Mouse (Mus musculus): ENCODE data around the gene Oas3. TPM values are rescaled to one million over a fixed set of nuclear protein-coding genes. Genes with fewer than 3 reads are reported as not detected.
A peak's percentile ranks its signal among the peaks of the same experiment; 100 is the strongest.

Oas3 gene
- 0.09 and 0.11 TPM in 2 replicates for polyA plus RNA-seq (2014; fragmentation: Nextera tagmentation; extraction: Ambion mirVana)

- 82% methylated on average over 9 of the region's 9 CpGs for WGBS (ENCODE audit: insufficient replicate concordance)
These were observed at the start of gene Oas3 for GRCm38 (mm10) chr5:120777478-120777877. Oas3 (minus strand) TSS chr5:120777661.

GRCm38 (mm10) chr5:120818999-120819398, 41.5 kb upstream of the Oas3 start:
- Histone ChIP-seq H3K9me3 (replicated peaks; ENCODE audit: control insufficient read depth, low read length) (0 out of 2 replicates have a peak, but pooled peaks cover 2% of the 10 kb centered on the region), H3K4me1 (ENCODE audit: control insufficient read depth, insufficient read depth, low read length) (no peaks in the 10 kb centered on the region), H3K36me3 (ENCODE audit: control insufficient read depth, insufficient read depth, low read length) (no peaks in the 10 kb centered on the region), H3K9ac (ENCODE audit: low read depth, low read length) (no peak overlapping the region), H3K4me2 (no peak overlapping the region), H3K27ac (ENCODE audit: low read depth, low read length) (no peak overlapping the region), H3K27me3 (ENCODE audit: control insufficient read depth, insufficient read depth, low read length) (no peaks in the 10 kb centered on the region), H3K4me3 (ENCODE audit: low read depth, low read length) (no peak overlapping the region)
- no peak for ATAC-seq (replicated peaks; ENCODE audit: insufficient number of reproducible peaks, low FRiP score, low TSS enrichment)

More at GRCm38 (mm10) chr5:120777478-120777877, at the start of gene Oas3:
- Histone ChIP-seq H3K9ac (ENCODE audit: low read depth, low read length) (peak within 1 kb of the TSS; percentile 5; the same call in 1 of the 2 replicates), H3K4me3 (ENCODE audit: low read depth, low read length) (no peak within 1 kb of the TSS), H3K27ac (ENCODE audit: low read depth, low read length) (no peak within 1 kb of the TSS), H3K4me1 (ENCODE audit: control insufficient read depth, insufficient read depth, low read length) (peaks cover 10% of the 10 kb centered on the region), H3K4me2 (no peak within 1 kb of the TSS), H3K9me3 (replicated peaks; ENCODE audit: control insufficient read depth, low read length) (no peaks in the 10 kb centered on the region), H3K27me3 (ENCODE audit: control insufficient read depth, insufficient read depth, low read length) (no peaks in the 10 kb centered on the region), H3K36me3 (ENCODE audit: control insufficient read depth, insufficient read depth, low read length) (no peaks in the 10 kb centered on the region)
- no peak for ATAC-seq (replicated peaks; ENCODE audit: insufficient number of reproducible peaks, low FRiP score, low TSS enrichment)

- no peak for ATAC-seq (replicated peaks; ENCODE audit: insufficient number of reproducible peaks, low FRiP score, low TSS enrichment)
- H3K4me2 ChIP-seq: no peak overlapping the region
- 0 out of 2 replicates have a peak, but pooled peaks cover 3% of the 10 kb centered on the region for H3K4me1 ChIP-seq (ENCODE audit: control insufficient read depth, insufficient read depth, low read length)
- no peak overlapping the region for H3K4me3 ChIP-seq (ENCODE audit: low read depth, low read length)
- no peaks in the 10 kb centered on the region for H3K36me3 ChIP-seq (ENCODE audit: control insufficient read depth, insufficient read depth, low read length)
- H3K27me3 ChIP-seq (ENCODE audit: control insufficient read depth, insufficient read depth, low read length): no peaks in the 10 kb centered on the region
- 0 out of 2 replicates have a peak, but pooled peaks cover 2% of the 10 kb centered on the region for H3K9me3 ChIP-seq (replicated peaks; ENCODE audit: control insufficient read depth, low read length)
- WGBS (ENCODE audit: insufficient replicate concordance): 60% methylated on average over 3 of the region's 3 CpGs
- H3K27ac ChIP-seq (ENCODE audit: low read depth, low read length): no peak overlapping the region
- H3K9ac ChIP-seq (ENCODE audit: low read depth, low read length): no peak overlapping the region
These were observed 38.5 kb upstream of the Oas3 start for GRCm38 (mm10) chr5:120815949-120816348.

GRCm38 (mm10) chr5:120813023-120813422, 35.6 kb upstream of the Oas3 start:
- no peak for ATAC-seq (replicated peaks; ENCODE audit: insufficient number of reproducible peaks, low FRiP score, low TSS enrichment)
- Histone ChIP-seq H3K9ac (ENCODE audit: low read depth, low read length) (no peak overlapping the region), H3K4me3 (ENCODE audit: low read depth, low read length) (peak overlapping the region; percentile 32; the same call in 1 of the 2 replicates), H3K36me3 (ENCODE audit: control insufficient read depth, insufficient read depth, low read length) (no peaks in the 10 kb centered on the region), H3K9me3 (replicated peaks; ENCODE audit: control insufficient read depth, low read length) (no peaks in the 10 kb centered on the region), H3K27ac (ENCODE audit: low read depth, low read length) (no peak overlapping the region), H3K4me1 (ENCODE audit: control insufficient read depth, insufficient read depth, low read length) (0 out of 2 replicates have a peak, but pooled peaks cover 3% of the 10 kb centered on the region), H3K4me2 (peak overlapping the region; percentile 61), H3K27me3 (ENCODE audit: control insufficient read depth, insufficient read depth, low read length) (no peaks in the 10 kb centered on the region)
- WGBS (ENCODE audit: insufficient replicate concordance): 67% methylated on average over 6 of the region's 6 CpGs

GRCm38 (mm10) chr5:120811951-120812819, 34.7 kb upstream of the Oas3 start, which contains the start of gene Oas1c:
Oas1c (minus strand) TSS chr5:120812514.
- no peak; the same call in 1 of the 2 replicates for ATAC-seq (replicated peaks; ENCODE audit: insufficient number of reproducible peaks, low FRiP score, low TSS enrichment)
- Histone ChIP-seq H3K36me3 (ENCODE audit: control insufficient read depth, insufficient read depth, low read length) (no peaks in the 10 kb centered on the region), H3K4me3 (ENCODE audit: low read depth, low read length) (peak within 1 kb of the TSS; percentile 32), H3K27ac (ENCODE audit: low read depth, low read length) (no peak within 1 kb of the TSS), H3K4me2 (peak within 1 kb of the TSS; percentile 61), H3K9me3 (replicated peaks; ENCODE audit: control insufficient read depth, low read length) (no peaks in the 10 kb centered on the region), H3K27me3 (ENCODE audit: control insufficient read depth, insufficient read depth, low read length) (no peaks in the 10 kb centered on the region), H3K4me1 (ENCODE audit: control insufficient read depth, insufficient read depth, low read length) (0 out of 2 replicates have a peak, but pooled peaks cover 3% of the 10 kb centered on the region), H3K9ac (ENCODE audit: low read depth, low read length) (peak within 1 kb of the TSS; percentile 56)
- WGBS (ENCODE audit: insufficient replicate concordance): 8% methylated on average over 18 of the region's 18 CpGs

GRCm38 (mm10) chr5:120809171-120809570, 31.7 kb upstream of the Oas3 start:
- WGBS (ENCODE audit: insufficient replicate concordance): 31% methylated on average over 6 of the region's 6 CpGs
- Histone ChIP-seq H3K9ac (ENCODE audit: low read depth, low read length) (no peak overlapping the region), H3K36me3 (ENCODE audit: control insufficient read depth, insufficient read depth, low read length) (no peaks in the 10 kb centered on the region), H3K4me2 (no peak overlapping the region), H3K4me3 (ENCODE audit: low read depth, low read length) (no peak overlapping the region), H3K27me3 (ENCODE audit: control insufficient read depth, insufficient read depth, low read length) (no peaks in the 10 kb centered on the region), H3K4me1 (ENCODE audit: control insufficient read depth, insufficient read depth, low read length) (0 out of 2 replicates have a peak, but pooled peaks cover 3% of the 10 kb centered on the region), H3K9me3 (replicated peaks; ENCODE audit: control insufficient read depth, low read length) (no peaks in the 10 kb centered on the region), H3K27ac (ENCODE audit: low read depth, low read length) (no peak overlapping the region)
- no peak for ATAC-seq (replicated peaks; ENCODE audit: insufficient number of reproducible peaks, low FRiP score, low TSS enrichment)

- 71% methylated on average over 1 of the region's 1 CpGs for WGBS (ENCODE audit: insufficient replicate concordance)
- Histone ChIP-seq H3K27ac (ENCODE audit: low read depth, low read length) (no peak overlapping the region), H3K9ac (ENCODE audit: low read depth, low read length) (no peak overlapping the region), H3K27me3 (ENCODE audit: control insufficient read depth, insufficient read depth, low read length) (peaks cover 4% of the 10 kb centered on the region), H3K4me2 (no peak overlapping the region), H3K36me3 (ENCODE audit: control insufficient read depth, insufficient read depth, low read length) (no peaks in the 10 kb centered on the region), H3K4me1 (ENCODE audit: control insufficient read depth, insufficient read depth, low read length) (no peaks in the 10 kb centered on the region), H3K4me3 (ENCODE audit: low read depth, low read length) (no peak overlapping the region), H3K9me3 (replicated peaks; ENCODE audit: control insufficient read depth, low read length) (no peaks in the 10 kb centered on the region)
- ATAC-seq (replicated peaks; ENCODE audit: insufficient number of reproducible peaks, low FRiP score, low TSS enrichment): no peak
These were observed 29.0 kb upstream of the Oas3 start for GRCm38 (mm10) chr5:120806458-120806857.

- no peaks in the 10 kb centered on the region for H3K9me3 ChIP-seq (replicated peaks; ENCODE audit: control insufficient read depth, low read length)
- no peak overlapping the region for H3K27ac ChIP-seq (ENCODE audit: low read depth, low read length)
- H3K27me3 ChIP-seq (ENCODE audit: control insufficient read depth, insufficient read depth, low read length): peaks cover 10% of the 10 kb centered on the region
- H3K36me3 ChIP-seq (ENCODE audit: control insufficient read depth, insufficient read depth, low read length): no peaks in the 10 kb centered on the region
- 49% methylated on average over 2 of the region's 2 CpGs for WGBS (ENCODE audit: insufficient replicate concordance)
- no peak overlapping the region for H3K4me3 ChIP-seq (ENCODE audit: low read depth, low read length)
- H3K4me1 ChIP-seq (ENCODE audit: control insufficient read depth, insufficient read depth, low read length): no peaks in the 10 kb centered on the region
- no peak for ATAC-seq (replicated peaks; ENCODE audit: insufficient number of reproducible peaks, low FRiP score, low TSS enrichment)
- H3K9ac ChIP-seq (ENCODE audit: low read depth, low read length): no peak overlapping the region
- H3K4me2 ChIP-seq: no peak overlapping the region
These were observed 26.1 kb upstream of the Oas3 start for GRCm38 (mm10) chr5:120803596-120803995.
